Mouse (Mus musculus) hematopoietic stem cell, adult 5-6 weeks (primary cell): ENCODE data around the gene Tectb. TPM values are rescaled to one million over a fixed set of nuclear protein-coding genes. Genes with fewer than 3 reads are reported as not detected.
"Not testable (repeated sequence)": the region's sequence is repeated elsewhere in the genome, so short reads cannot be mapped to it uniquely, and the experiment has no call there.

Source experiments
- ATAC-seq, 2 experiments: fragments of 125-278 bp in 1 of 2; replicated peaks in 1 of 2; 2 replicates each; pipeline ENCODE4 v1.8.0; 2016 to 2017; ENCODE audit warnings: inconsistent platforms in 2 of 2, mild to moderate bottlenecking in 2 of 2, moderate number of reproducible peaks in 2 of 2, low read depth in 1 of 2, moderate TSS enrichment in 1 of 2; ENCODE audit not compliant: low FRiP score in 2 of 2, poor library complexity in 2 of 2, severe bottlenecking in 2 of 2, insufficient read depth in 1 of 2, low TSS enrichment in 1 of 2
- total RNA-seq: library from RNA; stranded (forward); fragments of 172-1452, 232-1000 nt; gene quantifications from 2 replicates; pipeline ENCODE4 v1.2.3, GENCODE M21; 2017

Gene Tectb
- total RNA-seq, 1 experiment from 2014 or later = not detected

GRCm38 (mm10) chr19:55159826-55160225 lies 20.7 kb upstream of the Tectb start:
- no peak for ATAC-seq

GRCm38 (mm10) chr19:55162271-55162670 lies 18.3 kb upstream of the Tectb start:
- no peak for ATAC-seq

DNA sequence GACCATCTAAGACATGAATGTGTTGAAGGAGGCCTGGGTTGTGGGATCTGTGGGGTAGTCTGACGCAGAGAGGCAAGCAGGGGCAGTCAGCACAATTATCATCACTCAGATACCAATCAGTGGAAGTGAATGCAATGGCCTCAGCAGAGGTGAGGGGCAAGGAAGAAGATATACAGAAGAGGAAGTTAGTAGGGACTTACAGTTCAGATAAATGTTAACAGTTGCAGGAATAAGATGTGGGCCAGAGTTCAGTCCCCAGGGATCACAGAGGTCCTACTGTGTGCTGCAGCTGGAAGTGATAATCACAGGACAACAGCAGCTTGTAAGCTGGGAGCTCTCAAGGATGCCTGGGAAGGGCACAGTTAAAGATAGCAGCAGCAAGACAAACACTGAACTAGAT lies 16.4 kb upstream of the Tectb start:
- ATAC-seq = no peak

- ATAC-seq = no peak
Observed at GRCm38 (mm10) chr19:55165183-55165865, 15.2 kb upstream of the Tectb start.

DNA sequence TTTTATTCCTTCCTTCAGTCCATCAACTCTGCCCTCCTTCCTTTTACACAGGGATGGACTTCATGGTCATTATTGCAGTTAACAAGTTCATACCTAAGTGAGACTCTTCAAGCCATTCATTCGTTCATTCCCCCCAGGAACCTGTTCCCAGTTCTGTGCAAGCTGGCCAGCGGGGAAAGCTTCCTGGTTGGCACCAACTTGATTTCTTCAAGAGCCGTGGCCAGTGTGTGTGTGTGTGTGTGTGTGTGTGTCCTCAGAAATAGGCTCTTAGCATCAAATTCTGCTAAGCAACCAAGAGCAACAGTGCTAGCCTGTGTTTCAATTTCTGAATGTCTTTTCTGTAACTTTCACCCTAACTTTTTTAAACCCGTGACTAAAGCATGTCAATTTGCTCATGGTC lies 14.6 kb upstream of the Tectb start:
- ATAC-seq = no peak

- no peak for ATAC-seq
Observed at GRCm38 (mm10) chr19:55166741-55167140, 13.8 kb upstream of the Tectb start.

DNA sequence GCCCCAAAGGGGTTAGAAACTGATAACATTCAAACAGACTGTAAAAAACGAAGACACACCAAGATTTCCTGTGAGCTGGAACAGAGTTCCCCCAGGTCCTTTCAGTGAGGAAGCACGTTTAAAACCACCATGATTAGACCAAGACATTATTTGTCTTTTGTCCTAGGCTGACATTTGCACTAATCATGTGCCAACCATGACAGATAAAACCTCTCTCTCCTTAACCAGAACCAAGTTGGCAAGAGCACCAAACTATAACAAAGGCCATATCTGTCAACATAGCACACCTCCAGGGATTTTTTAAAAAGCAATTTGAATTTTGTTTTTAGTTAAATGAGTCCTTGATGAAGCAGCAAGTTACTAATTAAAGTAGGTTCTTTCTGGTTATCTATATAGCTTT lies 12.8 kb upstream of the Tectb start:
- ATAC-seq = no peak

GRCm38 (mm10) chr19:55168360-55168759 lies 12.2 kb upstream of the Tectb start:
- ATAC-seq = no peak

- ATAC-seq = not testable (repeated sequence)
Observed at GRCm38 (mm10) chr19:55169236-55169729, 11.2 kb upstream of the Tectb start.

- ATAC-seq = no peak
Observed at GRCm38 (mm10) chr19:55170399-55170798, 10.1 kb upstream of the Tectb start.

GRCm38 (mm10) chr19:55171585-55171984 lies 8.9 kb upstream of the Tectb start:
- ATAC-seq = no peak

- ATAC-seq = no peak
Observed at GRCm38 (mm10) chr19:55177143-55177542, 3.4 kb upstream of the Tectb start.

DNA sequence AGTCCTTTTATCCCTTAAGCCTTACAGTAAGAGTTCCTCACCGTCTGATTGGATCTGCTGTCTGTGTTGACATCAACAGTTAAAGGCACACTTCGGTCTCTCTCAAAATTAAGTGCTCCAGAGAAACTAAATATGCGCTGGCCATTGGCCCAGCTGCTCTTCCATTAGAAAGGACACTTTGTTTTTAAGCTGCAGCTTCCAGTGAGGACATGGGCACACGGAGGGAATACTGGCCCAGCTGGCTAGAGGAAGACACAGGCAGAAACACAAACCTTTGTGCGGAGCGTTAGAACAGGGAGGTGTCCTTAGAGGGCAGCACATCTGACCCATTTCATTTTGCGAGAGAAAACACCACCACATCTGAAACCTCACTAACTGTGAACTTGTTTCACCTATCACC lies 3.9 kb downstream of the Tectb start:
- no peak for ATAC-seq

- no peak for ATAC-seq
Observed at GRCm38 (mm10) chr19:55185074-55185473, 4.5 kb downstream of the Tectb start.

- no peak for ATAC-seq
Observed at GRCm38 (mm10) chr19:55185651-55186050, 5.1 kb downstream of the Tectb start.

- ATAC-seq = no peak
Observed at GRCm38 (mm10) chr19:55190065-55190464, 9.5 kb downstream of the Tectb start.

- ATAC-seq = no peak
Observed at GRCm38 (mm10) chr19:55191596-55191995, 11.1 kb downstream of the Tectb start.

- no peak for ATAC-seq
Observed at GRCm38 (mm10) chr19:55192254-55192945, 11.9 kb downstream of the Tectb start.
